25 mouse cellular contexts compared by ENCODE assay signal in genomic region chr4:133504755-133505485, GRCm38 (mm10). TPM values are rescaled to one million over a fixed set of nuclear protein-coding genes. Genes with fewer than 3 reads are reported as not detected.
DNase-seq lines count a peak whose midpoint lies in the region; ATAC-seq and TF ChIP-seq lines count a peak whose summit lies in the region.
"Had no signal": no experiment of that assay in that cellular context is flagged by ENCODE, and none has a peak within 500 bp of the region (broad histone marks: within the 10 kb centered on the region; RNA-seq: fewer than 3 reads in every experiment).

No protein-coding gene starts in this region.

- no peak overlapping the region for H3K27ac ChIP-seq in cerebellum, adult 2 months (ENCODE audit: insufficient read depth, low read length)
- H3K27ac ChIP-seq: embryonic facial prominence, embryonic 13.5 days; embryonic facial prominence, embryonic 15.5 days; forebrain, embryonic 10.5 days; forebrain, embryonic 12.5 days had no signal

- TF ChIP-seq CTCF in cerebellum, adult 2 months (IDR thresholded peaks at IDR 0.05; ENCODE audit: borderline replicate concordance, insufficient read depth, low read depth, low read length), result no peak

- no peaks in the 10 kb centered on the region for H3K27me3 ChIP-seq in cerebellum, adult 2 months (ENCODE audit: control insufficient read depth, insufficient read depth, low read length)
- H3K27me3 ChIP-seq: Patski had no signal

- no peak for ATAC-seq in cerebellum, adult (ENCODE audit: insufficient number of reproducible peaks, low FRiP score, low TSS enrichment)
- ATAC-seq in megakaryocyte-erythroid progenitor cell, adult 5-6 weeks (replicated peaks; ENCODE audit: low FRiP score, low TSS enrichment, poor library complexity, severe bottlenecking), result 0 out of 2 replicates have a peak, but pooled peaks have one; percentile 19
- ATAC-seq: activated CD4-positive, CD25-positive, alpha-beta regulatory T cell, adult 4 months; forebrain, embryonic 14.5 days; forebrain, embryonic 16.5 days; Patski had no signal

- DNase-seq in cerebellum, adult 9-10 months, result peak; percentile 34
- peak; percentile 44 to 54 for DNase-seq in cerebellum, postnatal 10 days
- no peak for DNase-seq in cerebellum, adult 2 months
- DNase-seq in adrenal gland, adult (ENCODE audit: inconsistent age in 2 of 2, low spot score in 1 of 2), result no peak
- DNase-seq: adrenal gland, adult 2 months; adrenal gland, postnatal 10 days; adrenal gland, postnatal 25 days; cerebellum, adult 18-20 months; embryo, embryonic 11 days had no signal

- H3K4me1 ChIP-seq in cerebellum, adult 2 months (ENCODE audit: control insufficient read depth, insufficient read depth, low read length), result peaks cover 10% of the 10 kb centered on the region
- H3K4me1 ChIP-seq: embryonic facial prominence, embryonic 15.5 days; forebrain, embryonic 10.5 days; forebrain, embryonic 12.5 days had no signal

- 63% methylated on average over 9 of the region's 9 CpGs for WGBS in cerebellum, adult 2 months

- no peak overlapping the region for H3K4me3 ChIP-seq in cerebellum, adult 2 months (replicated peaks; ENCODE audit: insufficient read depth, low read depth, low read length)
- H3K4me3 ChIP-seq: embryonic facial prominence, embryonic 13.5 days; embryonic facial prominence, embryonic 15.5 days; erythroblast, embryonic 14.5 days; forebrain, embryonic 10.5 days; forebrain, embryonic 12.5 days had no signal

- TF ChIP-seq POLR2A in cerebellum, adult 2 months (IDR thresholded peaks at IDR 0.05; ENCODE audit: borderline replicate concordance, insufficient read depth, low read length), result no peak

RNA-seq across cellular contexts. Expression of gene Trnp1, which starts 6.6 kb away (rescaled TPM):
- 153 and 162 TPM in 2 replicates for polyA plus RNA-seq in cerebellum, adult 2 months (2012; rRNA removed)
- not detected in 2 replicates for total RNA-seq in megakaryocyte-erythroid progenitor cell, adult 5-6 weeks (2014; fragmentation: Nextera tagmentation)
- total RNA-seq in megakaryocyte-erythroid progenitor cell, adult 5-6 weeks (2017), result 3.9 TPM in 1 of 2 replicates, not detected in the other
- total RNA-seq: common myeloid progenitor, adult 5-6 weeks had no signal
- polyA plus RNA-seq: activated CD4-positive, CD25-positive, alpha-beta regulatory T cell, adult 4 months; erythroblast, embryonic 14.5 days had no signal

RNA-seq across cellular contexts. Expression of gene Kdf1, which starts 13.8 kb away (rescaled TPM):
- 0.10 TPM in 1 of 2 replicates, not detected in the other for polyA plus RNA-seq in cerebellum, adult 2 months (2012; rRNA removed)
- total RNA-seq in megakaryocyte-erythroid progenitor cell, adult 5-6 weeks (2014; fragmentation: Nextera tagmentation), result not detected in 2 replicates
- not detected in 2 replicates for total RNA-seq in megakaryocyte-erythroid progenitor cell, adult 5-6 weeks (2017)
- total RNA-seq: common myeloid progenitor, adult 5-6 weeks had no signal
- polyA plus RNA-seq: activated CD4-positive, CD25-positive, alpha-beta regulatory T cell, adult 4 months; erythroblast, embryonic 14.5 days had no signal

RNA-seq across cellular contexts. Expression of gene Tent5b, which starts 25.0 kb away (rescaled TPM):
- 0.21 and 0.26 TPM in 2 replicates for polyA plus RNA-seq in cerebellum, adult 2 months (2012; rRNA removed)
- total RNA-seq in megakaryocyte-erythroid progenitor cell, adult 5-6 weeks (2014; fragmentation: Nextera tagmentation), result not detected in 2 replicates
- 0.28 TPM in 1 of 2 replicates, not detected in the other for total RNA-seq in megakaryocyte-erythroid progenitor cell, adult 5-6 weeks (2017)
- total RNA-seq: common myeloid progenitor, adult 5-6 weeks had no signal
- polyA plus RNA-seq: activated CD4-positive, CD25-positive, alpha-beta regulatory T cell, adult 4 months; erythroblast, embryonic 14.5 days had no signal

RNA-seq across cellular contexts. Expression of gene Nudc, which starts 40.9 kb away (rescaled TPM):
- polyA plus RNA-seq in cerebellum, adult 2 months (2012; rRNA removed), result 197 and 231 TPM in 2 replicates
- 250 and 258 TPM in 2 replicates for total RNA-seq in megakaryocyte-erythroid progenitor cell, adult 5-6 weeks (2014; fragmentation: Nextera tagmentation)
- total RNA-seq in megakaryocyte-erythroid progenitor cell, adult 5-6 weeks (2017), result 271 and 301 TPM in 2 replicates

RNA-seq across cellular contexts. Expression of gene Nr0b2, which starts 48.3 kb away (rescaled TPM):
- polyA plus RNA-seq in cerebellum, adult 2 months (2012; rRNA removed), result 2.1 and 2.6 TPM in 2 replicates
- total RNA-seq in megakaryocyte-erythroid progenitor cell, adult 5-6 weeks (2014; fragmentation: Nextera tagmentation), result not detected in 2 replicates
- total RNA-seq in megakaryocyte-erythroid progenitor cell, adult 5-6 weeks (2017), result not detected in 2 replicates
- total RNA-seq: common myeloid progenitor, adult 5-6 weeks had no signal
- polyA plus RNA-seq: activated CD4-positive, CD25-positive, alpha-beta regulatory T cell, adult 4 months; brain, embryonic 14.5 days; C2C12; embryonic facial prominence, embryonic 11.5 days; embryonic facial prominence, embryonic 13.5 days; erythroblast, embryonic 14.5 days; forebrain, embryonic 10.5 days; forebrain, embryonic 12.5 days; forebrain, embryonic 14.5 days; forebrain, embryonic 16.5 days; frontal cortex, adult 2 months; Patski had no signal

Comparison
In these comparisons a context has a peak if more than half of its experiments do, and no peak if none do; other contexts are left out.
1. DNase-seq: peak in cerebellum, adult 9-10 months (single experiment) and cerebellum, postnatal 10 days (2 of 2); none in cerebellum, adult 2 months (0 of 2) and adrenal gland, adult (0 of 2).